ENCODE assay signal across 24 mouse cellular contexts in the genomic region with DNA sequence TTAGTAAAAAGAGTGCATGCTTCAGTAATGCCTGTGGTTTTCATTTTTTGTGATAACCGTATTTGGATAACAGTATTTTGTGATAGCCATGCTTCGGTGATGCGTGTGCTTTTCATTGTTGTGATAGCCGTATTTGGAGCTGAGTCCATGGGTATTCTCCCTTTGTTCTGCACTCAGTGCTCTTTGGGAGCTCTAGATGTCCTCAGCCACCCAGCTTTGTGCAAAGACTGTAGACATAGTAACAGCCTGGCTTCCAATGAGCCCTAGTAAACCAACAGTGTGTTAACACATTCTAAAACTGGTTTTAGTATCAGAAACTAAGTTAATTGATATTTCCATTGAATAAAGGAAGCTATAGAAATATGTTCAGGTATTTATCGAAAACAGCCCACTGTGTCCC.
DNase-seq lines count a peak whose midpoint lies in the region; ATAC-seq and TF ChIP-seq lines count a peak whose summit lies in the region.
"Had no signal": no experiment of that assay in that cellular context is flagged by ENCODE, and none has a peak within 500 bp of the region (broad histone marks: within the 10 kb centered on the region; RNA-seq: fewer than 3 reads in every experiment).

No protein-coding gene starts in this region.

- TF ChIP-seq POLR2A in cerebellum, adult 2 months (IDR thresholded peaks at IDR 0.05; ENCODE audit: borderline replicate concordance, insufficient read depth, low read length): no peak
- no peak for TF ChIP-seq POLR2A in CH12.LX (IDR thresholded peaks at IDR 0.05; ENCODE audit: low read depth, low read length)

- 94% methylated on average over 5 of the region's 5 CpGs for WGBS in cerebellum, adult 2 months
- 52% methylated on average over 5 of the region's 5 CpGs for WGBS in heart, postnatal 0 days

- no peak overlapping the region for H3K4me3 ChIP-seq in cerebellum, adult 2 months (replicated peaks; ENCODE audit: insufficient read depth, low read depth, low read length)
- H3K4me3 ChIP-seq in heart, postnatal 0 days (ENCODE audit: low read depth, low read length): no peak overlapping the region
- H3K4me3 ChIP-seq in layer of hippocampus, adult 2 months: no peak overlapping the region
- H3K4me3 ChIP-seq in CH12.LX (replicated peaks in 1 of 3; ENCODE audit: low read depth in 2 of 3, low read length in 2 of 3, poor library complexity in 1 of 3): no peak overlapping the region
- H3K4me3 ChIP-seq: embryonic facial prominence, embryonic 13.5 days; forebrain, embryonic 12.5 days; heart, embryonic 15.5 days had no signal

- no peaks in the 10 kb centered on the region for H3K27me3 ChIP-seq in cerebellum, adult 2 months (ENCODE audit: control insufficient read depth, insufficient read depth, low read length)
- H3K27me3 ChIP-seq in heart, postnatal 0 days (ENCODE audit: control insufficient read depth, insufficient read depth, low read length): no peaks in the 10 kb centered on the region
- H3K27me3 ChIP-seq in CH12.LX (replicated peaks): no peaks in the 10 kb centered on the region
- H3K27me3 ChIP-seq: embryonic facial prominence, embryonic 13.5 days; forebrain, embryonic 12.5 days; heart, embryonic 15.5 days; Patski had no signal

- no peaks in the 10 kb centered on the region for H3K79me2 ChIP-seq in CH12.LX (replicated peaks; ENCODE audit: control insufficient read depth, extremely low read depth, insufficient read depth, poor library complexity, severe bottlenecking)

- H3K9ac ChIP-seq in heart, postnatal 0 days (replicated peaks; ENCODE audit: low read depth, low read length): no peak overlapping the region
- no peak overlapping the region for H3K9ac ChIP-seq in CH12.LX (ENCODE audit: insufficient read depth, low read depth)
- H3K9ac ChIP-seq: embryonic facial prominence, embryonic 13.5 days; forebrain, embryonic 12.5 days; heart, embryonic 15.5 days; hindbrain, embryonic 14.5 days had no signal

- in situ Hi-C loops in CH12.LX (cut with MboI; ENCODE audit: low pct_ligation_motif_present, low pct_unique_long_range_greater_than_20kb, low sequenced_read_pairs): no loop called here

- no peak for TF ChIP-seq EP300 in heart, postnatal 0 days (IDR thresholded peaks at IDR 0.05; ENCODE audit: low read depth)
- no peak for TF ChIP-seq EP300 in CH12.LX (IDR thresholded peaks at IDR 0.05; ENCODE audit: low read length)

- no peak for DNase-seq in cerebellum, adult 2 months
- no peak for DNase-seq in cerebellum, adult 9-11 months
- peak; percentile 48 for DNase-seq in heart, postnatal 0 days (ENCODE audit: low spot score)
- no peak for DNase-seq in heart, postnatal 10 days
- DNase-seq in layer of hippocampus, adult 2 months (ENCODE audit: low spot score in 2 of 2): no peak
- no peak for DNase-seq in layer of hippocampus, postnatal 36 days
- no peak for DNase-seq in CH12.LX (ENCODE audit: extremely low read depth)
- DNase-seq in adrenal gland, postnatal 25 days: no peak
- DNase-seq: adrenal gland, postnatal 14 days; B cell, adult 2 months; cerebellum, adult 8-10 months; cerebellum, postnatal 25 days; gastrocnemius, postnatal 36 days; heart, adult 11 months had no signal

- H3K4me2 ChIP-seq in heart, postnatal 0 days (ENCODE audit: low read depth, low read length): no peak overlapping the region
- no peak overlapping the region for H3K4me2 ChIP-seq in CH12.LX (ENCODE audit: insufficient read depth, low read depth, poor library complexity, severe bottlenecking)
- H3K4me2 ChIP-seq: embryonic facial prominence, embryonic 13.5 days; forebrain, embryonic 12.5 days; heart, embryonic 11.5 days; heart, embryonic 15.5 days; hindbrain, embryonic 14.5 days had no signal

- no peaks in the 10 kb centered on the region for H3K9me3 ChIP-seq in heart, postnatal 0 days (replicated peaks; ENCODE audit: control insufficient read depth, low read length)
- no peaks in the 10 kb centered on the region for H3K9me3 ChIP-seq in CH12.LX (replicated peaks; ENCODE audit: low read length)
- H3K9me3 ChIP-seq: embryonic facial prominence, embryonic 13.5 days; forebrain, embryonic 12.5 days; heart, embryonic 15.5 days had no signal

- intact Hi-C loops in heart, postnatal 10 days (cut with DNase I): loop anchor here (1.0 kb wide), 1 partner anchor 180 kb away; no protein-coding TSS in a partner anchor

- no peaks in the 10 kb centered on the region; the same call in 1 of the 2 replicates for H3K4me1 ChIP-seq in cerebellum, adult 2 months (ENCODE audit: control insufficient read depth, insufficient read depth, low read length)
- H3K4me1 ChIP-seq in heart, postnatal 0 days (ENCODE audit: control insufficient read depth, insufficient read depth): peaks cover 14% of the 10 kb centered on the region; the same call in 1 of the 2 replicates
- peaks cover 3 to 12% of the 10 kb centered on the region in 2 experiments; a peak in 2 of 4 replicates for H3K4me1 ChIP-seq in CH12.LX (ENCODE audit: control insufficient read depth in 1 of 2, insufficient read depth in 2 of 2)

- peak; percentile 63; the same call in 1 of the 2 replicates for ATAC-seq in heart, postnatal 0 days (ENCODE audit: insufficient read depth, low read depth)
- ATAC-seq: activated CD4-positive, CD25-positive, alpha-beta regulatory T cell, adult 4 months; CD4-positive, CD25-positive, alpha-beta regulatory T cell, adult 4 months; forebrain, embryonic 16.5 days; intestine, embryonic 16.5 days; Patski had no signal

- dilution Hi-C loops in CH12.LX (cut with MboI; ENCODE audit: extremely low pct_ligation_motif_present, extremely low pct_unique_long_range_greater_than_20kb, low sequenced_read_pairs): no loop called here

- no peak overlapping the region for H3K27ac ChIP-seq in cerebellum, adult 2 months (ENCODE audit: insufficient read depth, low read length)
- no peak overlapping the region for H3K27ac ChIP-seq in heart, postnatal 0 days (ENCODE audit: low read depth)
- H3K27ac ChIP-seq in layer of hippocampus, adult 2 months: no peak overlapping the region
- no peak overlapping the region for H3K27ac ChIP-seq in CH12.LX (ENCODE audit: insufficient read depth, low read depth)
- H3K27ac ChIP-seq: embryonic facial prominence, embryonic 13.5 days; forebrain, embryonic 12.5 days; heart, embryonic 15.5 days; hindbrain, embryonic 14.5 days had no signal

- TF ChIP-seq RAD21 in CH12.LX (IDR thresholded peaks at IDR 0.05; ENCODE audit: low read depth, low read length): peak; percentile 44

- peak; percentile 5; the same call in 1 of the 2 replicates for TF ChIP-seq CTCF in cerebellum, adult 2 months (IDR thresholded peaks at IDR 0.05; ENCODE audit: borderline replicate concordance, insufficient read depth, low read depth, low read length)
- peak; percentile 49 for TF ChIP-seq CTCF in heart, postnatal 0 days (IDR thresholded peaks at IDR 0.05; ENCODE audit: low read depth)
- peak; percentile 57 for TF ChIP-seq CTCF in layer of hippocampus, adult 2 months (conservative IDR thresholded peaks at IDR 0.05)
- peak in 1 of 2 experiments; percentile 38; a peak in 2 of 4 replicates for TF ChIP-seq CTCF in CH12.LX (conservative IDR thresholded peaks at IDR 0.05 in 1 of 2, IDR thresholded peaks at IDR 0.05 in 1 of 2; ENCODE audit: low read depth in 2 of 2, low read length in 2 of 2)

- no peaks in the 10 kb centered on the region for H3K36me3 ChIP-seq in heart, postnatal 0 days (replicated peaks; ENCODE audit: control insufficient read depth, insufficient read depth, low read length)
- H3K36me3 ChIP-seq in CH12.LX (replicated peaks in 1 of 2; ENCODE audit: control insufficient read depth in 1 of 2, insufficient read depth in 1 of 2, low read length in 1 of 2): no peaks in the 10 kb centered on the region
- H3K36me3 ChIP-seq: embryonic facial prominence, embryonic 13.5 days; forebrain, embryonic 12.5 days; heart, embryonic 15.5 days had no signal

TF ChIP-seq in CH12.LX, 34 proteins besides CTCF, POLR2A, EP300 and RAD21:
- TF ChIP-seq USF1 (IDR thresholded peaks at IDR 0.05; ENCODE audit: low read depth, low read length) (no peak), SMC3 (IDR thresholded peaks at IDR 0.05; ENCODE audit: low read depth, low read length) (peak; percentile 40), ZC3H11A (IDR thresholded peaks at IDR 0.05; ENCODE audit: low read depth, low read length) (no peak), MEF2A (IDR thresholded peaks at IDR 0.05; ENCODE audit: borderline replicate concordance, low read depth, low read length) (no peak)
TF ChIP-seq in CH12.LX: peak in this region for 1.
